Mouse (Mus musculus): ENCODE measurements around the gene H2-Aa.

Gene H2-Aa

GRCm38 (mm10) chr17:34287648-34288047 is at the start of gene H2-Aa:
Gene H2-Aa (minus strand): TSS chr17:34287823.
- ChIA-PET POLR2A (interaction anchor here in 2 of 4 experiments (1.0 to 1.4 kb wide), 3 partner anchors 10 to 35 kb away, joined by 3 read pairs; no protein-coding TSS in a partner anchor), CTCF (interaction anchor here (0.6 to 2.0 kb wide), 6 partner anchors 26 to 276 kb away, joined by 3 to 12 read pairs (median 4); partner anchors contain the start of gene Notch4 (in 1 of the 4))

GRCm38 (mm10) chr17:34331200-34331599 is 43.6 kb upstream of the H2-Aa start:
- POLR2A ChIA-PET = no interaction called here
- CTCF ChIA-PET = no interaction called here

- ChIA-PET CTCF (no interaction called here), POLR2A (no interaction called here)
These were observed 42.2 kb upstream of the H2-Aa start for GRCm38 (mm10) chr17:34329807-34330206.

GRCm38 (mm10) chr17:34326373-34326772 is 38.8 kb upstream of the H2-Aa start:
- CTCF ChIA-PET = no interaction called here
- POLR2A ChIA-PET = no interaction called here

GRCm38 (mm10) chr17:34325436-34325835 is 37.8 kb upstream of the H2-Aa start, which contains the start of gene H2-Eb2:
Gene H2-Eb2 (plus strand): TSS chr17:34325665.
- CTCF ChIA-PET = no interaction called here

GRCm38 (mm10) chr17:34317275-34317674 is 29.7 kb upstream of the H2-Aa start:
- CTCF ChIA-PET = no interaction called here
- POLR2A ChIA-PET = no interaction called here

More at GRCm38 (mm10) chr17:34325436-34325835, 37.8 kb upstream of the H2-Aa start, which contains the start of gene H2-Eb2:
- POLR2A ChIA-PET = no interaction called here

- ChIA-PET POLR2A (no interaction called here), CTCF (interaction anchor here in 1 of 4 experiments (0.5 kb wide), 1 partner anchor 146 kb away, joined by 10 read pairs; no protein-coding TSS in a partner anchor)
These were observed 29.1 kb upstream of the H2-Aa start for GRCm38 (mm10) chr17:34316697-34317096.

GRCm38 (mm10) chr17:34315512-34315911 is 27.9 kb upstream of the H2-Aa start:
- ChIA-PET CTCF (interaction anchor here in 2 of 4 experiments (0.6 to 3.5 kb wide), 3 partner anchors 18 to 65 kb away, joined by 3 to 39 read pairs (median 15); no protein-coding TSS in a partner anchor), POLR2A (no interaction called here)

- ChIA-PET POLR2A (interaction anchor here in 2 of 4 experiments (0.9 to 1.9 kb wide), 10 partner anchors 10 to 333 kb away, joined by 3 to 8 read pairs (median 4); partner anchors contain the start of genes Atf6b (in 1 of the 2) and H2-DMa (in 1 of the 2)), CTCF (interaction anchor here (0.8 to 3.5 kb wide), 20 partner anchors 9 to 239 kb away, joined by 3 to 39 read pairs (median 6); partner anchors contain the start of genes H2-Aa (in 1 of the 4) and H2-Ob (in 1 of the 4))
These were observed 26.7 kb upstream of the H2-Aa start for GRCm38 (mm10) chr17:34314286-34314685.

- ChIA-PET POLR2A (interaction anchor here in 3 of 4 experiments (0.6 to 1.9 kb wide), 18 partner anchors 9 to 1924 kb away, joined by 3 to 8 read pairs (median 4); partner anchors contain the start of genes Atf6b (in 1 of the 3), Notch4 (in 1 of the 3) and Psmb9 (in 1 of the 3)), CTCF (interaction anchor here (0.5 to 3.5 kb wide), 45 partner anchors 9 to 813 kb away, joined by 3 to 39 read pairs (median 4); partner anchors contain the start of genes BC051142 (in 2 of the 4), D17H6S53E (in 1 of the 4), H2-Aa (in 1 of the 4) and H2-Ab1 (in 1 of the 4))
These were observed 25.8 kb upstream of the H2-Aa start for GRCm38 (mm10) chr17:34313393-34313792.

- POLR2A ChIA-PET = no interaction called here
These were observed 24.6 kb upstream of the H2-Aa start for GRCm38 (mm10) chr17:34312185-34312584.

GRCm38 (mm10) chr17:34310526-34310925 is 22.9 kb upstream of the H2-Aa start:
- ChIA-PET CTCF (interaction anchor here in 2 of 4 experiments (1.2 kb wide), 2 partner anchors 59 to 78 kb away, joined by 3 to 4 read pairs; no protein-coding TSS in a partner anchor), POLR2A (interaction anchor here in 2 of 4 experiments (0.7 to 1.8 kb wide), 6 partner anchors 9 to 88 kb away, joined by 3 to 4 read pairs (median 3); partner anchors contain the start of gene BC051142 (in 1 of the 2))

More at GRCm38 (mm10) chr17:34312185-34312584, 24.6 kb upstream of the H2-Aa start:
- CTCF ChIA-PET = interaction anchor here in 2 of 4 experiments (0.6 to 3.5 kb wide), 5 partner anchors 37 to 177 kb away, joined by 3 to 39 read pairs (median 15); no protein-coding TSS in a partner anchor

- ChIA-PET POLR2A (interaction anchor here in 2 of 4 experiments (0.8 to 1.8 kb wide), 5 partner anchors 9 to 89 kb away, joined by 3 to 4 read pairs (median 3); partner anchors contain the start of gene BC051142 (in 1 of the 2)), CTCF (interaction anchor here in 1 of 4 experiments (1.2 kb wide), 1 partner anchor 58 kb away, joined by 4 read pairs; no protein-coding TSS in a partner anchor)
These were observed 22.2 kb upstream of the H2-Aa start for GRCm38 (mm10) chr17:34309683-34310385.

- ChIA-PET POLR2A (interaction anchor here in 1 of 4 experiments (1.2 kb wide), 1 partner anchor 10 kb away, joined by 3 read pairs; no protein-coding TSS in a partner anchor), CTCF (interaction anchor here in 1 of 4 experiments (1.2 kb wide), 1 partner anchor 58 kb away, joined by 4 read pairs; no protein-coding TSS in a partner anchor)
These were observed 21.6 kb upstream of the H2-Aa start for GRCm38 (mm10) chr17:34309225-34309624.

- ChIA-PET CTCF (no interaction called here), POLR2A (interaction anchor here in 2 of 4 experiments (0.6 to 1.7 kb wide), 3 partner anchors 31 to 189 kb away, joined by 3 read pairs; partner anchors contain the start of gene H2-DMa (in 1 of the 2))
These were observed 20.5 kb upstream of the H2-Aa start for GRCm38 (mm10) chr17:34308161-34308560.

GRCm38 (mm10) chr17:34307216-34307615 is 19.6 kb upstream of the H2-Aa start:
- CTCF ChIA-PET = interaction anchor here in 1 of 4 experiments (0.5 kb wide), 1 partner anchor 137 kb away, joined by 3 read pairs; no protein-coding TSS in a partner anchor
- POLR2A ChIA-PET = interaction anchor here in 1 of 4 experiments (0.9 to 1.7 kb wide), 2 partner anchors 16 to 32 kb away, joined by 3 to 4 read pairs; no protein-coding TSS in a partner anchor

- POLR2A ChIA-PET = interaction anchor here in 1 of 4 experiments (1.2 kb wide), 1 partner anchor 23 kb away, joined by 3 read pairs; no protein-coding TSS in a partner anchor
- CTCF ChIA-PET = interaction anchor here in 1 of 4 experiments (0.6 kb wide), 1 partner anchor 140 kb away, joined by 4 read pairs; no protein-coding TSS in a partner anchor
These were observed 18.8 kb upstream of the H2-Aa start for GRCm38 (mm10) chr17:34306407-34306806.

GRCm38 (mm10) chr17:34305380-34306030 is 17.9 kb upstream of the H2-Aa start, which contains the start of gene H2-Eb1:
Gene H2-Eb1 (plus strand): TSS chr17:34305867.
- ChIA-PET POLR2A (interaction anchor here in 1 of 4 experiments (1.0 to 1.2 kb wide), 3 partner anchors 22 to 188 kb away, joined by 3 to 5 read pairs (median 4); no protein-coding TSS in a partner anchor), CTCF (interaction anchor here (0.6 to 1.4 kb wide), 4 partner anchors 8 to 864 kb away, joined by 3 to 8 read pairs (median 5); no protein-coding TSS in a partner anchor)

Measured in embryonic stem cell, embryonic (primary cell).